Mouse (Mus musculus) ZHBTc4 (cell line): ENCODE measurements around the gene Chpf.
A peak's percentile ranks its signal among the peaks of the same experiment; 100 is the strongest.

ENCODE experiments used
- DNase-seq: peaks from one replicate; pipeline ENCODE4 v3.0.0-alpha.2; 2011; ENCODE audit warnings: low read depth, low spot score

The Chpf gene

DNA sequence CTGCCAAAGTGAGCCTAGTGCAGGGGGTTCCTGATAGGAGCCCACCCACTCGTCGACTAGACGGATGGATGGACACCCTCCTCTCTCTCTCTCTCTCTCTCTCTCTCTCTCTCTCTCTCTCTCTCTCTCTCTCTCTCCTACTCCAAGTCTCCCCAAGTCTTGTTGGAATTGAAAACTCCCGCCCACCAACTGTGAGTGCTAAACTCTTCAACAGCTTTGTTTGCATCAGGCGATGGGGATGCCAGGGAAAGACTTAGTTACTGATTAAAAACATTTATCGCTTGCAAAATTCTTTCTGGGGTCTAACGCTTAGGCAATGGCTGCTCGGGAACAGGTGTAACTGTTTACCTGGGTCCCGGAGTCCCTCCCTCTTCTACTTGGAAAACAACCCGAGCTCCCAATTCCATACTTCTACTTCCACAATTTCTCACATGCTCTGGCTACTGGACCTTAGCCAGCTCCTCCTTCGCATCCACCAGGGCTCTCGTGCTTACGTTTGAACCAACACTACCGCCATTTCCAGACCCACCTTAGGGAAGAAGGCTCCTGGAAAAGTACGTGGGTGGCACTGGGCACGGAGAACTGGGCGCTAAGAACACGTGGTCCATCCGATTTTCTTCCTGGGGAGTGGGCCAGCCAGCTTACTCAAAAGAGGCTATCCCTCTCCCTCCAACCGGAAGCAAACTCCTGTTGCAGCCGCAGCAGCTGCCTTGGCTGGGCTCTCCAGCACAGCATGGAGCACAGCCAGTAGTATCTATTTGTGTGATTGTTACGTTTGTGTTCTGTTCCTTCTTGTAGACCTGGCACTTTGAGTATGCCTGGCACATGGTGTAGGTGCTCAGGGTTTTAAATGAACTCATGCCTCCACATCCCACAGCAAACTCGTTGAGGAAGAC is 20.1 kb downstream of the Chpf start:
- no peak for DNase-seq

DNA sequence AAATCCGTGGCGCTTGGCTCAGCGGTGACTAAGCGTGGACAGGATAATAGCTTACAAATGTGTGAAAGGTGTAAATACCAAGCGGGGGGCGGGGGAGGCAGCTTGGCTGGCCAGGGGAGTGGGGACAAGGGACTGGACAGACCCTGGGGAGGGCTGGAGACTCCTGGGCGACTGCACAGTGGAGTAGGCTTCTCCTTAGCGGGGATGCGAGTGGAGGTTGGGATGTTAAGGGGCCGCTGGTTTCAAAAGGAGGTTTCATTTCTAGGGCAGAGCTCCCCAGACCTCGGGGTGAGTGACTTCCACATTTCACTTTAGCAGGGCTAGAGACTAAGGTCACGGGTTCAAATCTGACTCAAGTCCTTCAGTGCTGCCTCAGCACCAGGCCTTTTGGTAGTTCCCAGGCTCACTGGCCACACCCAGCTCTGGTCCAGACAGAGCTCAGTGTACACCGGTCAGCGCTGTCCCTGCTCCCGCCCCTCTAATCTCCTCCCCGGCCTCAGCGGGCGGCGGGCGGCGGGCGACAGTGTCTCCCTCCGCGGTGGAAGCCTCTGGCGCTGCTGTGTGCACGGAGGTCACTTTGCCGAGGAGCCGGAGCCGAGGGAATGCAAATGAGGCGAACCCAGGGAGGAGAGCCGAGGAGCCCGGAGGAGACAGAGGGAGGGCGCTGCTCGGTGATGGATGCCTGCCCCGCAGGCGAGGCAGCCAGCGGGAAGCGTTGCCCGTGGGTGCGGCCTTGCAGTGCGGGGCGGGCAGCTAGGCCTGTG is 20.9 kb downstream of the Chpf start:
- DNase-seq: peak; percentile 56

DNA sequence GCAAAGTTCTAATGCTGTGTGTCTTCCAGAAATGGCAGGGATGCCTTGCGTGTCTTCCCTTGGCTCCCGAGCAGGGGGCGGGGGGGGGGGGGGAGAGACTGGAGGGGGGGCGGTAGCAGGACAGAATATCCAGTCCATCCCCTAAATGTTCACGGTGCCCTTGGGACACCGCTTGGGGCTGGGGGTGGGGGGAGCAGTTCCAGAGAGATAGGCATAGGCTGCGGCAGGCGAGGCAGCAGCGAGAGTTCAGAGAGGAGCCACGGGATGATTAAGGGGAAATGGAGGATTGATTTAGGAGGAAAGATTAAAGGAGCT is 21.4 kb downstream of the Chpf start:
- DNase-seq: no peak

DNA sequence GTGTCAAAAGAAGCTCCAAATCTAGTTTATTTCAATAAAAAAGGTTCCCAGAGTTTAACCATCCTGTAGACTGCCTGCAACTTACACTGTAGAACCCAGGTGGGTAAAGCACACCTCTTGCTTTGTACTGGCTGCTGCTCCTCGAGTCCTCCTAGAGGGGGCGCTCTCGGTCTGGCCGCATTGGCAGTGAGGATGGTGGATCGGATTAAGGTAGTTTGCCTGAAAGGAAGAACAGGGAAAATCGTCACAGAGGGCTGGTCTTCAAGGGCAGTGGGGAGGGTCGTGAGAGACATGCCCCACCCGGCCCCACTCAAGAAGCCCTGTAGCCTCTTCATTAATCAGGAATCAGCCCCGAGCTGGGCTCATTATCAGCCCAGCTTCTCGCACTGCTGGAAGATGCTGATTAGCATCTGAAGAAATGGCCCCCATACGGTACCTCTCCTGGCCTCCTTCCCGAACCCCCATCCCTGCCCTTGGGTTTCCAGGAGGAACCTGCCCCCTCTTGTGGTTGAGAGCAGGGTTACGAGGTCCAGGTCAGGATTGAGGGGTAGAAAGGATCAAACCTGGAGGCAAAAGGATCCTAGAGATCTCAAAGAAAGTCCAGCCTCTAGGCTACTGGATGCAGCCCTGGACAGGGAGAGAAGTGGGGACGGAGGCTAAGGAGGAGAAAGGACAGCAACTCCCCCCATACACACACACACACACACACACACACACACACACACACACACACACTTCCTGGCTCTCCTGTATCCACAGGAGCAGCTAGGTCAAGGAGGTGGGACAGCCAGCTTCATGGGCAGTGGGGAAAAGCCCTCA is 22.2 kb downstream of the Chpf start:
- peak; percentile 78 for DNase-seq

DNA sequence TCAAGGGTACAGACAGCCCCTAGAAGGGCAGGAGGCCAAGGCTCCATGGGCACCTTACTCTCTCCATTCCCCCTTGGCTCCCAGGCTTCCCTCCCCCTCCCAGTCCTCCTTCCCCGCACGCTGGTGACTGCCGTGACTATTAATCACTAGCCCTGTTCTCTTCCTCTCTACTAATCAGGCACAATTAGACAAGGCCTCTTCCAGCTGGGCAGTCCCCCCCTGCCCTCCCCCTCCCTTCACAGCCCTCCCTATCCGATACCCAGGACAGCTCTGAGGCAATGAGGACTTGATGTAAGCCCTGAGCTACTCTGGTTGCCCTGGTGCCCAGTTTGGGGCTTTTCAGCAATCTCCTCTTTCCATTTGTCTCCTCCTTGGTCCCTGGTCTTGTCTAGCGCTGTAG is 23.2 kb downstream of the Chpf start:
- no peak for DNase-seq

DNA sequence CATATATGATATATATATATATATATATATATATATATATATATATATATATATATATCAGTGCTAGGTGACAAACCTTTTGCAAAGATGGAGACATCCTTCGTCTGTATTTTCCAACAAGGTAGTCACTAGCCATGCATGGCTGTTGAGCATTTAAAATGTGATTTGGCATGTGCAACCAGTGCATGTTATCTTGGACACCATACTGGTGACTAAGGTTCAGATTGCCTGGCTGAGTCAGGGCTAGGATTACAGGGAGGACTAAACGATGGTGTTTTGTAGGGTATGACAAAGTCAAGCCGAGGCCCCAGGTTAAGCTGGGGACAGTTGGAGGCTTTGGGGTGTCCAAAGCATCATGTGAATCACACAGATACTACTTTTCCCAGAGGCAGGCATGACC is 23.7 kb downstream of the Chpf start:
- DNase-seq: no peak

DNA sequence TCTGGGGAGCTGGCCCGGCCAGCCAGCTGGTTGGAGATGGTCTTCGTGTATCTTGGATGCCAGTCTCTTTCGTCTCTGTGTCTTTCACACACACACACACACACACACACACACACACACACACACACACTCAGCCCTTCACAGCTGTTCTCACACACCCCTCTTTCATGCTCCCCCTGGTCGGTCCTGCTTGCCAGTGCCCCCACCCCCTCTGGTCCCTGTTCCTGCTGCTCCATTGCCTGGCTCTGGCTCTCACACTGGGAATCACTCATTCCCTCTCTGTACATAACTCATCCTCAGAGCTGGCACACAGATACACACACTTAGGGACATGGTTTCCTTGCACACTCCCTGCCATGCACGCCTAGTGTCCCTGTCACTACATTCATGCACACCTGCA is 27.2 kb downstream of the Chpf start:
- no peak for DNase-seq

DNA sequence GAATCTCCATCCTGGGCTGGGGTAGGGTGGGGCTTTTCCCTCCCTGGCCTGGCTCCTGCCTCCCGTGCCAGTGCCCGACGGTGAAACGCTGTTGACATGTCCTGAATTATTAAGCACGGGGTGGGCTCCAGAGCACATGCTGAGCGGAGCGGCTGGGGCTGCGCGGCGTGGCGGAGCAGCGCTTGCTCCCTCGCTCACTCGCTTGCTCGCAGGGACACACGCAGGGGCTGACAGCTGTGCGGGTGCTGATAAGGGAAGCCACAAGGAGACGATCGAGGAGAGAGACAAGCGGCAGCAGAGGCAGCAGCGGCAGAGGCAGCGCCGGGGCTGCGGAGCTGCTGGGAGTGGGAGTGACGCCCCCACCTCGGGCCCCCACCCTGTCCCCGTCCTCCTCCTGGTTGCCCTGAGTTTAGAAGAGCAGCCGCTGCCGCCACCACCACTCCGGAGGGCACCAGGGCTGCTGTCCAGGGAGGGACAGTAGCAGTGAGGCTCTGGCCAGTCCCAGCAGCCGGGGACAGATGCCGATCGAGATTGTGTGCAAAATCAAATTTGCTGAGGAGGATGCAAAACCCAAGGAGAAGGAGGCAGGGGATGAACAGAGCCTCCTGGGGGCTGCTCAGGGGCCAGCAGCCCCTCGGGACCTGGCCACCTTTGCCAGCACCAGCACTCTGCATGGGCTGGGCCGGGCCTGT is 28.6 kb downstream of the Chpf start, which contains the start of gene Asic4:
Gene Asic4, plus strand, starts transcription at position 123 of the 692 bp plus-strand sequence.
- DNase-seq: no peak

DNA sequence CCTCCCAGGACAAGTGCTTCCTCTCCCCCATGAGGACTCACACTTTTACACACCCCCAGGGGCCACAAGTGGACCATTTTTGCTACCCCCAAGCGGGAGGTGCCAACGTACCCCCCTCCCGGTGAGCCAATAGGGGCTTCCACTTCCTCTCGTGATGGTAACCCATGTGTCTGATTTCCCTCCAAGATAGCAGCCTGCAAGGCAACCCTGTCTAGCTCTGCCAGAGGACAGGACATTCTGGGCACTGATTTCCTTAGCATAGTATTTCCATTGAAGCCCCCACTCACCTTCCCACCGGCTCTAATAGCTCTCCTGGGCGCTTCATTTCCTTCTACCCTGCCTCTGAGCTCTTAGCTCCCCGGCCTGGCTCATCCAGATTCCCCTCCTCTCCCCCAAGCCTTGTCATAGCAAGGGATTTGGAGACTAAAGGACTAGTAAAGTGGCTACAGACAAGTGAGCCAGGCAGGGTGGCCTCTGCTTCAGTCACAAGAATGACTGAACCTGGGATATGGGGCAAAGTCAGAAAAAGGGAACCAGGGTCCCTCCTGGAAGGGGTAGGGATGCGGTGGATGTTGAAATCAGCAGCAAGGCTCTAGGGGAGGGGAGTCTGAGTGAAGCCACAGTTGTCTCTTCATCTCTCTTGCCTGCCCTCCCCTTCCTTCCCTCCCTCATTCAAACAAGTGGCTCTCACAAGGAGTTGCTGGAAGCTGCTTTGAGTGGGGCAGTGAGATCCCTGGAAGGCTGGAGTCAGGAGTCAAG is 29.6 kb downstream of the Chpf start:
- no peak for DNase-seq

DNA sequence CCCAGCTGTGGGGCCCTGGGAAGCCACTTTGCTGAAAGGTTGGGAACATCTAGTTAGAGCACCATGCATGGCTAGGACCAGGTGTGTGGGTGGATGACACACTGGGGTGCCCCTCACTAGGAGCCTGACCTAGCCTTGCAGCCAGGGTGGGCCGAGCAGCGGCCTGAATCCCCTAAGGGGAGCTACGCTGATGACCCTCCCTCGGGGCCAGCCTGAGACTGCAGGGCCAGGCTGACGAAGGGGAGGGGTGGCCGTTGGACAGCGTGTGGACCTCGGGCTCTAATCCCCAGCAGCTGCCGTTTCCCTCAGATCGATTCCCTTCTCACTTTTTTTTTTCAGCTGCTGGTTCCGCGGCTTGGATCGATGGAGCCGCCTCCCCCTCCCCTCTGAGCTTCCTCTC is 30.2 kb downstream of the Chpf start:
- DNase-seq: no peak

DNA sequence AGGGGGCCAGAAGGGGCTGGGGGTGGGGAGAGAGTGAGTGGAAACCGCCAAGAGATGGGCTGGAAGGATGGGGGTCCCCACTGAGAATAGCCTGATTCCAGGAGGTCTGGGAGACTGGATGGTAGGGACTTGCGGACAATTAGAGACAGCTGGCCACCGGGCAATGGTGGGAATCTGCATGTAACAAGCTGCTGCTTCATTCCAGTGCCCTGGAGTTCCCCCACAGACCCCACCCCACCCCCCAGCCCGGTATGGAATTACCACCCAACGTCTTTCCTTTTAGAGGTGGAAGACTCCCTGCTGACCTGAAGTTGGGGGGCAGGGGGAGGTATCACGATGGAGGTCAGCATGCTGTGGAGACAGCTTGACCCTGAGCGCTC is 31.1 kb downstream of the Chpf start:
- no peak for DNase-seq

DNA sequence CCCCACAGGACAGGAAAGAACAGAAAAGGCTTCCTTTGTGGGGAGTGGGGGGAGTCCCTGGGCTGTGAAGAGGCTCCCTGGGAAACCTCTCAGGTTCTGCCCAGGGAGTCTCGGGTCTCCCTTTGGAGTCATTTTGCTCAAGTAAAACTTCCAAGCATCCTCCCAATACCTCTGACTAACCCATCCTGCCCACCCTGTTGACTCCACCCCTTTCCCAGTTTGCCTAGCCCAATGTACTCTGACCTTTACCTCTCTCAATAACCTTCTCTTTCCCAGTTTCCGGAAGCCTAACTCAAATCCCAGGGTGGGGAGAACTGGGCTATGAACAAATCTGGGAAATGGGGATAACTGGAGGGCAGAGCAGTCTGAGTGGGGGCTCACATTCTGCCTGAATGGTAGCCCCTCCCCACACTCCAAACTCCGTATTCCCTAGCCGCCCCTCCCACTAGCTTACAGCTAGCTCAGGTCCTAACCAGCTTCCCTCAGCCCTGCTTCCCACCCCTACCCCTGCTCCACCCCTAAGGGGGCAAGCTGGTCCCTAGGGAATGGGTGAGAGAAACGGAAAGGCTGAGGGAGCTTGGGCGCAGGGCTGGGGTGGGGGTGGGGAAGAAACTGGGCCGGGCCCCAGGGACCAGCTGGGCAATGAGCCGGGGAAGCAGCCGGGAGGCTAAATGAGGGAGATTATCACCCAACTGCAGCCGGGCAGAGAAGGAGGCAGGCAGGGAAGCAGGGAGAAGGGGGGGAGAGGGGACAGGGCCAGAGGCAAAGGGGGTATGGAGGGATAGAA is 31.6 kb downstream of the Chpf start:
- DNase-seq: peak; percentile 75

DNA sequence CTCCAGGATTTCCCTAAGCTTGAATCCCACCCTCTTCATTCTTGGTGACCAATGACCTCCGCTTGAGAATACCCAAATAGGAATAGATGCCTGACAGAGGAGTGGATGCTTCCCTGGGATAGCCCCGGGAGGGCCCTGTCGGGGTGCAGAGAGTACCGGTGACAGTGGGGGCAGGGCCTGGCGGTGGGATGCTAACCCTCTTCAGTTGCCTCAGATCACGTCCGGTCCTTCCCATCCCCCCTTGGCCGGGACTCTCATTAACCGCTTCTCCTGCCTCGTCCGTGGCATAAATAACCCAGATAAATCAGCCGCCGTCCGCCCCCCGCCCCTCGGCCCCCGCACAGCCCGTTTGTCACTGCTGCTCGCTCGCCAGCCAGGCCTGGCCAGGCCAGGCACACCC is 32.5 kb downstream of the Chpf start:
- no peak for DNase-seq

DNA sequence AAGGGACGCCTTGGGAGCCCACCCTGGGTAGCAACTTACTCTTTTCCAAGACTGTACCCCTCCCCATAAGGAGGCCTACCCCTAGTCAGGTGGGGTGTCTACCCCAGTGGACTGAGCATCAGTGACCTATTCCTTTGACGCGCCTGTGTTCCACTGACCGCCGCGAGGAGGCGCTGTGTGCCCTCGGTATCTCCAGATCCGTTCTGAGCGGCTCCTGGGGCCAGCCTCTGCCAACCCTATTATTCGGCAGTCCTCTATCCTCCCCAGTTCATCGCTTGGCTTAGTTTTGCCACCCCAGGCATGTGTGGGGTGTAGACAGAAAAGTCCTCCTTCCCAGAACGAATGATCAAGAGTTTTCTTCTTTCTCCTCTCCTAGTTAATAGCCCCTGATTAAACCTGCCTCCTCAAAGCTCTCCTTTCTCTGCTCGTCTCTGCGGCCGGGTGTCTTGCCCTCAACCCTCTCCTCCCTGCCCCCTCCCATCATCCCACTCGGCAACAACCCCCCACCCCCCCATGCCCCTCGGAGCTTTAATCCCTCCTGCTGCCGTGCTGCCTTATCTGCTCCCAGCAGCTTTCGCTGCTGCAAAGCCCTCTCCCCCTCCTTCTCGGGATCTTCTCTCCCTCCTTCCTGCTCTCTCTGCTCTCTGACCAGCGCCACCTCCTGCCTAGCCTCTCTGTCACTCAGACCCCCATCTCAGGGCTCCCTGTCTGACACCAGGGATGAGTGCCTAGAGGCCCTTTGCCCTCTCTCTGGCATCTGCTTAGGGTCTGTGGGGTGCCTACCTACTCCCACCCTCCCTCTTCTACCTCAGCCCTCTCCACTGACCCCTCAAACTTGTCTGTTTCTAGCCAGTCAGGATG is 33.1 kb downstream of the Chpf start:
- peak; percentile 71 for DNase-seq

DNA sequence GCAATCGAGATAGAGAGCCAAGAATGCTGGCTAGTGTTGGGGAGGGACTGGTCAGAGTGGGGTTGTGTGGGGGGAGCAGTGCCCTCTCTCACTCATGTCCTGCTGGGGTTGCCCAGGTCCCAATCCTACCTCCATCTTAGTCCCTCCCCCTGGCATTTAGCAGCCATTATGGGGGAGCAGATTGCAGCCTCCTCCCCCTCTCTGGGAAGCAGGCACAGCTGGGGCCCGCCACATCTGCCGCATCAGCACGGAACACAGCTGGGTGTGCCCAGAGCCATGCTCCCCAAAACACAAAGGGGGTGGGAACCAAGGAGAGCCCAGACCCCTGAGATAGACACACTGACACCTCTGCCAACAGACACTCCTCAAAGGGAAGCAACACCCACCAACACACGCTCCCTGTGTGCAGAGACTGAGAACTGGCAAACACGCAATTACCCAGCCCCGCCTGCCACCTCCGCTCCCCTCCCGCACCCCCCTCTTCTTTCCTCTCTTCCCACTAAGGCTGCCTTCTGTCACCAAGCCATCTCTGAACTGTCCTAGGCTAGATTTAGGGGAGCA is 33.9 kb downstream of the Chpf start:
- DNase-seq: no peak

DNA sequence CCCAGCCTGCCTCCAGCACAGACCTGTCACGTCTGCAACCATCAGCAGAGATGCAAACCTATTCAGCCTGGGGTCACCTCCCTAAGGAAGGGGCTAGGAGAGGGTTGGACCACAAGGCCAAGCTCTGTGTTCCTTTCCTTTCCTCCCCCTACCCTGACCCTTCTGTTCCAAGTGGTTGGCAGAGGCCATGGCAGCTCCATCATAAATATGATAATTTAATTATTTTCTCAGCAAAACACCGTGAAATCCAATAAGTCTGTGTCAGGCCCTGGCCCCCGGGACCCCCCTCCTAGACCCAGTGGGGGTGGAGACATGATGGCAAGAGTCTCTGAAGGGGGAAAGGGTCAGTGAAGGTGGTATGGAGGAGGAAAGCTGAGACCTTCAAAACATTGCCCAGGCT is 34.9 kb downstream of the Chpf start:
- DNase-seq: no peak

DNA sequence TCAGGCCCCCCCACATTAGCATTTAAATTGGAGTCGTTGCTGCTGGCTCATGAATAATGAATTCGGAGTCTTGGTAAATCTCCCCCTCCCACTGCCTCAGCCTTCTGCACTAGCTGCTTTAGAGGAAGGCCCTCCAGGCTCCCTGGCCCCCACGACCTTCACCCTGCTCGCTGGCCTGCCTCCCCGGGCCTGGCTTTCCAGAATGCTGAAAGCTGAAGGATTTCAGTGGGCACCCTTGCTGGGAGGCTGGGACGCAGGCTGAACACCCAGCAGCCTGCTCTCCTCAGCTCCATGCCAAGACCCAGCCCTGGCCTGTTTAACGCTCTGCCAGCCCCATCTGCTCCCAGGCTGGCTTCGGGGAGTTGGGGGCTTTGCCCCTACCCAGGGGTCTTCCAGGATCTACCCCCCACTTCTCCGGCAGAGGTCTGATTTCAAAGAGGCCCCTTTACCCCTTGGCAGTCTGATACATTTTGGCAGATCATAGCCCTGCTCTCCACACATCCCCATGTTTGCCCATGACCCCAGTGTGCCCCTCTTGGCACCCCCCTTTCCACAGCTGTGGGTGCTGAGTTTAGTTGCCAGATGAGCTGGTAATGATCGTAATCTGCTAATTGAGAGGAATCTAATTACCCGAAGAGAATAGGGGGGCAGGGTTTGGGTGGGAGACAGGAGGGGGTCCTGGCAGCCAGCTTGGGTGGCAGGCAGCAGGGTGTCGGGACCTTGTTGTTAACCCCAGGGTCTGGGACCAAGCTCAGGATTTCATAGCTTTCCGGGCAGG is 35.7 kb downstream of the Chpf start:
- peak; percentile 42 for DNase-seq

DNA sequence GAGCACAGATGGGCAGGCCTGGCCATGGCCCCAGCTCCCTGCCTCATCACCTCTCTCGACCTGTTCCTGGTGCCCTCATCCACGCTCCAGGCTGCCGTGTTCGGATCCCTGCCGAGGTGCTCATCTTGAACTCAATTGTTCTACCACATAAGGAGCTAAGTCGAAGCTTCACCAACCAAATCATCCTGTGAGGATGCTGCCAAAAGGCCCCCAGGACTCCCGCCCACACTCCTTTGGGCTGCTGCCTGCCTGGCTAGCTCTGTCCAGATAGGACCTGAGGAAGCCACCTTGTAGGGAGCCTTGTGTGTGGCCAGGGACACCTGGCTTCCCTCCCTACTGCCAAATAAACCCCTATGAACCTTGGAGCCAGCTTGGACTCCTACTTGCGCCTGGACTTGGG is 36.3 kb downstream of the Chpf start:
- DNase-seq: no peak
